Mouse (Mus musculus): ENCODE measurements around the gene Eif2b1.
A peak's percentile ranks its signal among the peaks of the same experiment; 100 is the strongest.
"Not testable (repeated sequence)": the region's sequence is repeated elsewhere in the genome, so short reads cannot be mapped to it uniquely, and the experiment has no call there.

The Eif2b1 gene

GRCm38 (mm10) chr5:124578633-124579317 lies at the start of gene Eif2b1, which contains the start of gene Gtf2h3:
Gene Eif2b1 (minus strand): TSS chr5:124579131.
Gene Gtf2h3 (plus strand): TSS chr5:124579140.
- peak; percentile 89 to 96 for DNase-seq (ENCODE audit: low spot score in 2 of 2)

GRCm38 (mm10) chr5:124624291-124624690 lies 45.4 kb upstream of the Eif2b1 start:
- no peak for DNase-seq (ENCODE audit: low spot score in 2 of 2)

GRCm38 (mm10) chr5:124622890-124623289 lies 44.0 kb upstream of the Eif2b1 start:
- DNase-seq (ENCODE audit: low spot score in 2 of 2): no peak

- DNase-seq (ENCODE audit: low spot score in 2 of 2): no peak
Measured at GRCm38 (mm10) chr5:124621362-124621761, 42.4 kb upstream of the Eif2b1 start.

DNA sequence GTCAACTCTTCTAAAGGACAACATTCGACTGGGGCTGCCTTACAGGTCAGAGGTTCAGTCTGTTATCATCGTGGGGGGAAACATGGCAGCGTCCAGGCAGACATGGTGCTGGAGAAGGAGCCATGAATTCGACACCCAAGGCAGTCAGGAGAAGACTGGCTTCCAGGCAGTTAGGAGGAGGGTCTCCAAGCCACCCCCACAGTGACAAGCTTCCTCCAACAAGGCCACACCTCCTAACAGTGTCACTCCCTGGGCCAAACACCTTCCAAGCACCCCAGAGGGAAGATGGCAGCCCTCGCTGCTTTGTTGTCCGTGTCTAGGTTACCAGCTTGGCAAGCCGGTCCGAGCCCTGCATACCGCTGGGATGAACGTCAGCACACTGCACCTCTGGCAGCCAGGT lies 39.8 kb upstream of the Eif2b1 start:
- no peak for DNase-seq (ENCODE audit: low spot score in 2 of 2)

- DNase-seq (ENCODE audit: low spot score in 2 of 2): no peak
Measured at GRCm38 (mm10) chr5:124614709-124615108, 35.8 kb upstream of the Eif2b1 start.

- no peak for DNase-seq (ENCODE audit: low spot score in 2 of 2)
Measured at GRCm38 (mm10) chr5:124610965-124611364, 32.0 kb upstream of the Eif2b1 start.

DNA sequence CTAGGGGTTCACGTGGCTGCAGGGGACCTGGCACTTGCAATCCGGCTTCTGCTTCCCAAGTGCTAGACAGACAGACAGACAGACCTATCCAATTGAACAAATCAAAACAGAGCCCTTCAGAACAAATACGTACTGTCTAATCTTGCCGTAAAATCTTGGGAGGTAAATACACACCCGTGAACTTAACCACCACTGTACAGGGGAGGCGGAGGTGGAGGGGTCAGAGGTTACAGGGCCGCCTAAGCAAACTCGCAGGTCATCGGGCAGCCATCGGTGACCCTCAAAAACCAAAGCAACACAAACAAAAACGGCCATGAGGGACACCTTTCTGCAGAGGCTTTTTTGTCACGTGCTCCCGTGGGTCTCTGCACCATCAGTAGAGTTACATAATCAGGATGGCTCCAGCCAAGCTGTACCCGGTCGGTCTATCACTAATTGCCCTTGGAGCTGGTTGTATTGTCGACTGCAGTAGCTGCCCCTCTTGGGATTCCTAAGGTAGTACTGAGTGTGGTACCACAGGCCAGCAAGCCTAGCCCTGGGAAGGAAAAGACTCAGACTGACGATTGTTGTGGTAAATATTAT lies 26.2 kb upstream of the Eif2b1 start:
- DNase-seq (ENCODE audit: low spot score in 2 of 2): no peak

DNA sequence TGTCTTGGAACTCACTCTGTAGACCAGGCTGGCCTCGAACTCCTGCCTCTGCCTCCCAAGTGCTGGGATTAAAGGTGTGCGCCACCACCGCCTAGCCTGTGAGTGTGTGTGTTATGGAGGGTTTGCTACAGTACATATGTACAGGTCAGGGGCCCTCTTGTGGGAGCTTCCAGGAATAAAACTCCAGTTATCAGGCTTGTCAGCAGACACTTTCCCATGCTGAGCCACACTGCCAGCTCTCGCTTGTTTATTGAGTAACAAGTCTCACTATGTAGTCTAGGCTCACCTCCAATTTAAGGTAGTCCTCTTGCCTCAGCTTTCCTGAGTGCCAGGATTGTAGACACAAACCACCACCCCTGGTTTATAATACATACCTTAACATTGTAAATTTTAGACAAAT lies 25.4 kb upstream of the Eif2b1 start:
- DNase-seq (ENCODE audit: low spot score in 2 of 2): no peak

DNA sequence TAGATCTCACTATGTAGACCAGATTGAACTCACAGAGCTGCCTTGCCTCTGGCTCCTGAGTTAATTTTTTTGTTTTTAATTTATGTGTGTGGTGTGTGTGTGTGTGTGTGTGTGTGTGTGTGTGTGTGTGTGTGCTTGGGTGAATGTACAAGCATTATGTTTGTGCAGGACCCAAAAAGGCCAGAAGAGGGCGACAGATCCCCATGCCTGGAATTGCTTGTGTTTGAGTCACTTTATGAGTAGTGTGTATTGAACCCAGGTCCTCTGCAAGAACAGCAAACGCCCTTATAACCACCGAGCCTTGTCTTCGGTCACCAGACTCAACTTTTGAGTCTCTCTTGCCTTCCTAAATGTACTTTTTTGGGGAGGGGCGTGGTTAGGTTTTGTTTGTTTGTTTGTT lies 23.4 kb upstream of the Eif2b1 start:
- peak; percentile 54 to 78 for DNase-seq (ENCODE audit: low spot score in 2 of 2)

DNA sequence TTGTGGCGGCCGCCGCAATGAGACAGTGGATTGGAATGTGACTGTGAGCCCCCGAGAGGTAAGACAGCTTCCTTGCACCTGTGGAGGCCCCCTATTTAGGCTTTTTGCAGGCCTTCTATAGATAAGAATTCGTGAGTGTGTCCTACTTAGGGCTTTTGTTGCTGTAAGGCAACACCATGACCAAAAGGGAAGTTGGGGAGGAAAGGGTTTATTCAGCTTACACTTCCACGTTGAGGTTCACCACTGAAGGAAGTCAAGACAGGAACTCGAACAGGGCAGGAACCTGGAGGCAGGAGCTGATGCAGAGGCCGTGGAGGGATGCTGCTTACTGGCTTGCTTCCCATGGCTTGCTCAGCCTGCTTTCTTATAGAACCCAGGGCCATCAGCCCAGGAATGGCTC lies 20.8 kb upstream of the Eif2b1 start:
- not testable (repeated sequence) for DNase-seq (ENCODE audit: low spot score in 2 of 2)

DNA sequence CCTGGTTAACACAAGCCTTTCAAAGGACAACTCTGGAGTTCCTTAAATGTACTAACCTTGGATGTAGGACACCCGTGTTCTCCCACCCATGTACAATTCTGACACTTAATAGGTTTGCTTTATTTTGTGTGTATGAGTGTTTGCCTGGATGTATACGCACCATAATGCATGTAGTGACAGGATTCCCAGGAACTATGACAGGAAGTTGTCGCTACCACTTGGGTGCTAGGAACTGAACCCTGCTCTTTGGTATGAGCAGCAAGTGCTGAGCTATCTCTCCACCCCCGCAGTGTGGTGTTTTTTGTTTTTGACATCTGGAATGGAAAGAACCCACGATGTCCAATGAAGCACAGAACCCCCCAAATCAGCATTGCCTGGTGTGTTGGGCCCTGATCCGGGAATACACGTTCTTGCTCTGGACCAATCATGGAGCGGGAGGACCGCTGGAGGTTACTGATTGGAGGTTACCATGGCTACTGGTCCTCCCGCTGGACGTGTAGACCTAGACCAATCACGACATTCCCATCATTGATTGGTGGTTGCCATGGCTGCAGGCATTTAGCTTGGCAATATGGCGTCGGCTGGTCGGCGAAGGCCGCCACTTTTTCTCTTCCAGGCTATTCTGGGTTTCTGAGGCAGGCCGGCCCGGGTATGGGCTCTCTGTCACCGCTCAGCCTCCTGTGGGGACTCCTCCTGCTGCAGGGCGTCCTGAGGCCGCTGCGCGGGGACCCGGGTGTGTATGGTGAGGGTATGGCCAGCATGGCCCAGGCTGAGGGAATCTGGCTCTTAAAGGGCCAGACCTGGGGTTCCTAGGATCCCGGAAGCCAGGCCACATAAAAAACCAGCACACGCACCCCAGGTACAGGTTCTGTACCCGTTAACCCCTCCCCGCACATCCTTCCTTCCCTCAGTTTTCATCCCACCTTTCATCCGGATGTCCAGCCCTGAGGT lies 19.6 kb upstream of the Eif2b1 start:
- peak; percentile 74 to 77 for DNase-seq (ENCODE audit: low spot score in 2 of 2)

DNA sequence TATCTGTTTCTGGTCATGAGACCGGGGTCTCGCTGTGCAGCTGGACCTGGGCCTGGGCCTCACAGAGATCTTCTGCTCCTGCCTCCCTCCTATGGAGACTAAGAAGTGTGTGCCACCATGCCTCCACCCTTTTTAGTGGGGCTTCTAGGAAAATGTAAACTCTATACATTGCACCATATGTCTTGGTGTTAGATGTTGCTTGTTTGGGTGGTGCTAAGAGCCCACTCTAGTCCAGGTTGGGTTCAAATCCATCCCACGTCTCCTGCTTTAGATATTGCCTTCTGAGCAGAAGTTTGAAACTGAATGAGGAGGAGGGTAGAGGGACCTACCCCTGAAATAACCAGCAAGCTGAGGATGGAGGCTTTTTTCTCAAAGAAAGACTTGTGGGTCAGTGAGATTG lies 13.8 kb upstream of the Eif2b1 start:
- DNase-seq (ENCODE audit: low spot score in 2 of 2): no peak

DNA sequence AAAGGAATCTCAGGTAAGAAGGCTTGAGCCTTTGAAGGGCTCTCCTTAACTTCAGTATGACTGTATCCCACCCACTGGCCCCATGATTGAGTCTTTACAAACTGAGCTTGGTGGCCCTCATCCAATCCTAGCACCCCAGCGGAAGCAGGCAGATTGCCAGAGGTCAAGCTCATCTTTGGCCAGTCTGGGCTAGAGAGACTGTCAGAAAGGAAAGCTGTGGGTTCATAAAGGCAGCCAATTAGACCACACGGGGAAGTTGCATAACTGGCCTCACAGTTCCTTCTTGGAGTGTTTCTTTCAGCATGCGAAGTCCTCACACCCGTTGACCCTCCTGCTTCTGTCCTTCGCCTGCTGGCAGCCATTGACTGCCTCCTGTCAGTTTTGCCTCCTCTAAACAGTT lies 3.6 kb upstream of the Eif2b1 start:
- no peak for DNase-seq (ENCODE audit: low spot score in 2 of 2)

DNA sequence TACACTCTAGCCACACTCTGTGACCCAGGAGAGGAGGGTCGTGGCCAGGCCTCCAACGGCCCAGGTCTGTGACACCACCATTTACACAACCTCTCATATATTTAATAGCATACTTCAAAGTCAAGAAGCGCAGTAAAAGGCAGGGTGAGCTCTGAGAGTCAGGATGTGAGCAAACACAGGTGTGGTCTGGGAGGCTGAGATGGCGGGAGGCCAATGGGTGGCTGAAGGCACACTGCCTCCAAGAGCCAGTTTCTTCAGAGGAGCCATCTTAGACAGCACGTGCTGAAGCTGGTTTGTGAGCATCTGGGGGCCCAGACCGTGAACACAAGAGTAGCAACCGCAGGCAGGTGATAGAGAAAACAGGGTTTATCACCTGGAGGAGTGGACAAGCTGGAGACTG lies 3.5 kb downstream of the Eif2b1 start:
- DNase-seq (ENCODE audit: low spot score in 2 of 2): no peak

DNA sequence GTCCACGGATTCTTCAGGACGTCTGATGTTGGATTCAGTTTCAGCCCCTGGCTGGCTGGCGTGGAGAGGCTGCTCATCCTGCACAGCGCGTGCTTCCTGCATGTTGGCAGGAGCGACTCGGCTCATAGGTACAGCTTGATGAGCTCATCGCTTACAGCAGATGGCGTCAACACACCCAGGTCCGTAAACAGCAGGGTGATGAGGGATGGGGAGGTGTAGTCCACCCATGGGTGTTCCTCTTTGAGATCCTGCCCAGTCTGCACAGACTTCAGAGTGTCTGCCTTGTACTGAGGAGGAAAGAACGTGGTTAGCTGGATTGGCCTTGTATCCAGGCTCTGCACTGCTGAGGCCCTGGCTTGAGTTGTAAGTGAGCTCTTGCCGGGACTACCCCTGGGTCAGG lies 7.9 kb downstream of the Eif2b1 start:
- no peak for DNase-seq (ENCODE audit: low spot score in 2 of 2)

DNA sequence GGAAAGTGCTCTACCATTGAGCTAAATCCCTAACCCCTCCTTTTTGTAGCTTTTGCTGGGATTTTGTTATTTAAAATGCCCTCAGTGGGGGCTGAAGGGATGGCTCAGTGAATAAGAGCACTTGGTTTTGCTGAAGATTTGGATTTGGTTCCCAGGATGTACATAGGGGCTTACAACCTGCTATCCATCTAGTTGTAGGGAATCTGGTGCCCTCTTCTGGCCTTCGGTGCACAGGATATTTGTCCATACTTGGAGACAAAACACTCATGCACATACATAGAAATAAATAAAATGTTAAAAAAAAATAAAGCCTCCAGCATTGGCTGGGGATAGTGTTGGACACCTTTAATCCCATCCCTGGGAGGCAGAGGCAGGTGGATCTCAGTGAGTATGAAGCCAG lies 23.8 kb downstream of the Eif2b1 start:
- DNase-seq (ENCODE audit: low spot score in 2 of 2): no peak

DNA sequence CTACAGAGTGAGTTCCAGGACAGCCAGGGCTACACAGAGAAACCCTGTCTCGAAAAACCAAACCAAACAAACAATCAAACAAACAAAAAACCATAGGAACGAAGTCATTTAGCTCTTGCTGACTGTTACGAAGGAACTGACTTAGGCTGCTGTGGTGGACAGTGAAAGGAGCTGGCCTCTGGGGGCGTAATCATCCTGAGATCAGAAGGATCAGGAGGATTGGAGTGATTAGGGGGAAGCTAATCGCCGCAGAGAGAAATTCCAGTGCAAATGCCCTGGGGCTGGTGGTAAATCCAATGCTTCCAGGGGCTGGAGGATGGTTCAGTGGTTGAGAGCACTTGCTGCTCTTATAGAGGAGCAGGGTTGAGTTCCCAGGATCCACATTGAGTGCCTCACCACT lies 25.3 kb downstream of the Eif2b1 start:
- no peak for DNase-seq (ENCODE audit: low spot score in 2 of 2)

- DNase-seq (ENCODE audit: low spot score in 2 of 2): peak; percentile 91 to 95
Measured at GRCm38 (mm10) chr5:124552558-124553307, 26.2 kb downstream of the Eif2b1 start, which contains the start of gene Ddx55. Gene Ddx55 (plus strand): TSS chr5:124552864.

DNA sequence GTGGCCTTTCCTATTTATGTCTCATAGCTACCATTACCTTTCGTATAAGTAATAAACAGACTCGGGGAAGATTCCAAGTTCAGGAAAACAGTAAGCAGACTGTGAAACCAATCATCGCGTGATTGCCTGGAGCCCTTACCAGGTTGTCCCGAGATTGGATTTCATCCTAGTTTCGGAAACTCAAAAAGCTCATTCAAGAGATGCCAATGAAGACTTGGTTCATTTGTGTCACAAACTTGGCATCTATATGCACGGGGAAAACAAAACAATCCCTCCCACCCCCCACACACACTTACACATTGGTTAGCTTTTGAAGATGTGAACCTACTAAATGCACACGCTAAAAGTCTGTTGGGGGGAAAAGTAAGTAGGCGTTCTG lies 26.8 kb downstream of the Eif2b1 start:
- no peak for DNase-seq (ENCODE audit: low spot score in 2 of 2)

- DNase-seq (ENCODE audit: low spot score in 2 of 2): not testable (repeated sequence)
Measured at GRCm38 (mm10) chr5:124551349-124552093, 27.4 kb downstream of the Eif2b1 start.
